Mouse (Mus musculus) CH12.LX (cell line): ENCODE measurements around the gene Frmd5.

Source experiments
- CTCF ChIP-seq, 2 experiments: IDR thresholded peaks in 1 of 2; conservative IDR thresholded peaks in 1 of 2; 2 replicates each; pipeline ENCODE4 v1.5.1; 2011 to 2012; ENCODE audit warnings: low read depth in 2 of 2, low read length in 2 of 2, improper control_type of control experiment in 1 of 2, inconsistent platforms in 1 of 2, mild to moderate bottlenecking in 1 of 2, moderate library complexity in 1 of 2
- EP300 ChIP-seq: IDR thresholded peaks from 2 replicates; pipeline ENCODE4 v1.6.1; 2011; ENCODE audit warnings: low read length, improper control_type of control experiment
- MAFK ChIP-seq: IDR thresholded peaks from 2 replicates; pipeline ENCODE4 v1.6.1; 2011; ENCODE audit warnings: low read length, improper control_type of control experiment; ENCODE audit not compliant: insufficient replicate concordance
- MEF2A ChIP-seq: IDR thresholded peaks from 2 replicates; pipeline ENCODE4 v1.6.1; 2014; ENCODE audit warnings: low read depth, mild to moderate bottlenecking, inconsistent platforms, low read length, improper control_type of control experiment, borderline replicate concordance
- NELFE ChIP-seq: IDR thresholded peaks from 2 replicates; pipeline ENCODE4 v1.6.1; 2011; ENCODE audit warnings: low read depth, low read length, improper control_type of control experiment
- POLR2A ChIP-seq: IDR thresholded peaks from 2 replicates; pipeline ENCODE4 v1.6.1; 2011; ENCODE audit warnings: low read depth, mild to moderate bottlenecking, improper control_type of control experiment, low read length
- POLR2AphosphoS2 ChIP-seq: IDR thresholded peaks from 2 replicates; pipeline ENCODE4 v1.6.1; 2011; ENCODE audit warnings: low read depth, low read length, improper control_type of control experiment
- SMC3 ChIP-seq: IDR thresholded peaks from 2 replicates; pipeline ENCODE4 v1.6.1; 2011; ENCODE audit warnings: low read depth, low read length, improper control_type of control experiment
- ZNF384 ChIP-seq: IDR thresholded peaks from 2 replicates; pipeline ENCODE4 v1.6.1; 2012; ENCODE audit warnings: low read depth, low read length, improper control_type of control experiment, inconsistent platforms

GRCm38 (mm10) chr2:121758258-121758657 is 48.6 kb downstream of the Frmd5 start:
- no peak for TF ChIP-seq MEF2A
- no peak for TF ChIP-seq POLR2A
- TF ChIP-seq SMC3: no peak
- no peak for TF ChIP-seq ZNF384
- TF ChIP-seq CTCF (conservative IDR thresholded peaks at IDR 0.05 in 1 of 2, IDR thresholded peaks at IDR 0.05 in 1 of 2; ENCODE audit: low read depth in 2 of 2, low read length in 2 of 2): no peak
- TF ChIP-seq EP300: no peak
- no peak for TF ChIP-seq NELFE
- TF ChIP-seq POLR2AphosphoS2: no peak
- TF ChIP-seq MAFK: no peak
